Mouse (Mus musculus) lung, embryonic 15.5 days (tissue): ENCODE measurements around the gene Frem1. TPM values are rescaled to one million over a fixed set of nuclear protein-coding genes. Genes with fewer than 3 reads are reported as not detected.

Experiments used
- ATAC-seq: fragments of 200-750 bp; cut with Nextera tagmentation; 2 replicates; pipeline ENCODE4 v1.8.0; 2017; ENCODE audit warnings: moderate number of reproducible peaks, borderline replicate concordance; ENCODE audit not compliant: low FRiP score, low TSS enrichment; ENCODE audit errors: extremely low read depth
- H3K27ac ChIP-seq: fragments of 300-500 bp; sonication (generic); 2 replicates; pipeline ENCODE4 v1.5.1; 2015; ENCODE audit warnings: moderate library complexity, mild to moderate bottlenecking, inconsistent platforms
- H3K27me3 ChIP-seq: fragments of 300-500 bp; sonication (generic); 2 replicates; pipeline ENCODE4 v1.6.1; 2015; ENCODE audit warnings: inconsistent platforms
- H3K36me3 ChIP-seq: fragments of 300-500 bp; sonication (generic); 2 replicates; pipeline ENCODE4 v1.6.1; 2015; ENCODE audit warnings: inconsistent platforms
- H3K4me1 ChIP-seq: fragments of 300-500 bp; sonication (generic); 2 replicates; pipeline ENCODE4 v1.6.1; 2015; ENCODE audit warnings: inconsistent platforms
- H3K4me2 ChIP-seq: fragments of 300-500 bp; sonication (generic); 2 replicates; pipeline ENCODE4 v1.6.1; 2015; ENCODE audit warnings: inconsistent platforms, mild to moderate bottlenecking, moderate library complexity
- H3K4me3 ChIP-seq: fragments of 300-500 bp; sonication (generic); 2 replicates; pipeline ENCODE4 v1.5.1; 2015; ENCODE audit warnings: mild to moderate bottlenecking, inconsistent platforms
- H3K9ac ChIP-seq: fragments of 300-500 bp; sonication (generic); 2 replicates; pipeline ENCODE4 v1.6.1; 2015; ENCODE audit warnings: inconsistent platforms
- H3K9me3 ChIP-seq: fragments of 300-500 bp; sonication (generic); 2 replicates; pipeline ENCODE4 v1.6.1; 2016; ENCODE audit warnings: inconsistent platforms
- WGBS: fragments of 180-500 bp; shearing (Covaris S2); methylation state at CpG from one replicate; pipeline ENCODE4 v1.1.7; 2015; 5-methylcytosine and 5-hydroxymethylcytosine counted together
- polyA plus RNA-seq: library from polyadenylated mRNA; unstranded; fragments of >200 nt; fragmentation: Nextera tagmentation; extraction: Ambion mirVana; gene quantifications from 2 replicates; pipeline ENCODE4 v1.2.1, GENCODE M21; 2015

Gene Frem1
- polyA plus RNA-seq, 1 experiment from 2014 or later, result 35.1 TPM

- no peak overlapping the region for H3K4me2 ChIP-seq
- no peak overlapping the region for H3K27ac ChIP-seq
- no peak overlapping the region for H3K9ac ChIP-seq
- no peak overlapping the region for H3K4me3 ChIP-seq
- H3K9me3 ChIP-seq, result no peaks in the 10 kb centered on the region
- H3K4me1 ChIP-seq, result peaks cover 21% of the 10 kb centered on the region
- no peak for ATAC-seq
- H3K27me3 ChIP-seq, result no peaks in the 10 kb centered on the region
- H3K36me3 ChIP-seq, result no peaks in the 10 kb centered on the region
- WGBS, result 77% methylated on average over 8 of the region's 8 CpGs
These were observed 1.1 kb upstream of the Frem1 start for GRCm38 (mm10) chr4:83053206-83053605.

- WGBS, result 5% methylated on average over 8 of the region's 8 CpGs
- Histone ChIP-seq H3K4me2 (peak overlapping the region; percentile 57), H3K27me3 (no peaks in the 10 kb centered on the region), H3K36me3 (no peaks in the 10 kb centered on the region), H3K4me1 (peaks cover 39% of the 10 kb centered on the region), H3K9me3 (no peaks in the 10 kb centered on the region), H3K9ac (peak overlapping the region; percentile 56), H3K4me3 (peak overlapping the region; percentile 52), H3K27ac (peak overlapping the region; percentile 87)
- ATAC-seq, result no peak
These were observed 963 bp downstream of the Frem1 start for GRCm38 (mm10) chr4:83051176-83051575.

GRCm38 (mm10) chr4:83050151-83050796 lies 1.9 kb downstream of the Frem1 start:
- 25% methylated on average over 5 of the region's 5 CpGs for WGBS
- Histone ChIP-seq H3K27ac (peak overlapping the region; percentile 87), H3K27me3 (no peaks in the 10 kb centered on the region), H3K4me2 (peak overlapping the region; percentile 57), H3K9me3 (no peaks in the 10 kb centered on the region), H3K9ac (peak overlapping the region; percentile 56), H3K4me1 (peaks cover 39% of the 10 kb centered on the region), H3K4me3 (peak overlapping the region; percentile 52), H3K36me3 (no peaks in the 10 kb centered on the region)
- no peak for ATAC-seq

GRCm38 (mm10) chr4:83049288-83049687 lies 2.9 kb downstream of the Frem1 start:
- WGBS, result 28% methylated on average over 3 of the region's 3 CpGs
- peaks cover 39% of the 10 kb centered on the region for H3K4me1 ChIP-seq

GRCm38 (mm10) chr4:83048561-83048960 lies 3.6 kb downstream of the Frem1 start:
- H3K9me3 ChIP-seq, result no peaks in the 10 kb centered on the region
- peak overlapping the region; percentile 24; the same call in 1 of the 2 replicates for H3K27ac ChIP-seq
- 21% methylated on average over 2 of the region's 2 CpGs for WGBS
- H3K4me1 ChIP-seq, result peaks cover 39% of the 10 kb centered on the region
- H3K27me3 ChIP-seq, result no peaks in the 10 kb centered on the region
- H3K36me3 ChIP-seq, result no peaks in the 10 kb centered on the region
- no peak for ATAC-seq
- H3K4me3 ChIP-seq, result peak overlapping the region; percentile 52
- H3K9ac ChIP-seq, result peak overlapping the region; percentile 6; the same call in 1 of the 2 replicates
- peak overlapping the region; percentile 57 for H3K4me2 ChIP-seq

More at GRCm38 (mm10) chr4:83049288-83049687, 2.9 kb downstream of the Frem1 start:
- H3K27me3 ChIP-seq, result no peaks in the 10 kb centered on the region
- peak overlapping the region; percentile 52 for H3K4me3 ChIP-seq
- no peaks in the 10 kb centered on the region for H3K9me3 ChIP-seq
- peak overlapping the region; percentile 57 for H3K4me2 ChIP-seq
- 0 out of 2 replicates have a peak overlapping the region, but pooled peaks have one; percentile 24 for H3K9ac ChIP-seq
- H3K27ac ChIP-seq, result no peak overlapping the region
- H3K36me3 ChIP-seq, result no peaks in the 10 kb centered on the region
- no peak for ATAC-seq

GRCm38 (mm10) chr4:83046806-83047205 lies 5.3 kb downstream of the Frem1 start:
- Histone ChIP-seq H3K4me1 (peaks cover 31% of the 10 kb centered on the region), H3K27me3 (no peaks in the 10 kb centered on the region), H3K4me2 (peak overlapping the region; percentile 57), H3K4me3 (0 out of 2 replicates have a peak overlapping the region, but pooled peaks have one; percentile 52), H3K9me3 (no peaks in the 10 kb centered on the region), H3K36me3 (no peaks in the 10 kb centered on the region), H3K9ac (no peak overlapping the region), H3K27ac (no peak overlapping the region)
- ATAC-seq, result 0 out of 2 replicates have a peak, but pooled peaks have one; percentile 13
- 36% methylated on average over 2 of the region's 2 CpGs for WGBS

- WGBS, result 90% methylated on average over 3 of the region's 3 CpGs
- Histone ChIP-seq H3K4me3 (no peak overlapping the region), H3K4me1 (peaks cover 26% of the 10 kb centered on the region), H3K4me2 (peak overlapping the region; percentile 11; the same call in 1 of the 2 replicates), H3K9me3 (no peaks in the 10 kb centered on the region), H3K27ac (no peak overlapping the region), H3K27me3 (no peaks in the 10 kb centered on the region), H3K9ac (no peak overlapping the region), H3K36me3 (no peaks in the 10 kb centered on the region)
- ATAC-seq, result no peak
These were observed 6.1 kb downstream of the Frem1 start for GRCm38 (mm10) chr4:83046069-83046468.

GRCm38 (mm10) chr4:83045266-83045665 lies 6.9 kb downstream of the Frem1 start:
- Histone ChIP-seq H3K27me3 (no peaks in the 10 kb centered on the region), H3K9ac (no peak overlapping the region), H3K27ac (no peak overlapping the region), H3K4me3 (no peak overlapping the region), H3K9me3 (no peaks in the 10 kb centered on the region), H3K4me1 (peaks cover 26% of the 10 kb centered on the region), H3K4me2 (no peak overlapping the region), H3K36me3 (no peaks in the 10 kb centered on the region)
- ATAC-seq, result no peak
- WGBS, result 80% methylated on average over 6 of the region's 6 CpGs

GRCm38 (mm10) chr4:83040780-83041179 lies 11.4 kb downstream of the Frem1 start:
- no peaks in the 10 kb centered on the region for H3K27me3 ChIP-seq
- H3K4me1 ChIP-seq, result no peaks in the 10 kb centered on the region
- no peak overlapping the region for H3K9ac ChIP-seq
- H3K4me2 ChIP-seq, result no peak overlapping the region
- H3K9me3 ChIP-seq, result no peaks in the 10 kb centered on the region
- H3K27ac ChIP-seq, result no peak overlapping the region
- 51% methylated on average over 3 of the region's 3 CpGs for WGBS
- H3K4me3 ChIP-seq, result no peak overlapping the region
- ATAC-seq, result 0 out of 2 replicates have a peak, but pooled peaks have one; percentile 23
- H3K36me3 ChIP-seq, result 0 out of 2 replicates have a peak, but pooled peaks cover 5% of the 10 kb centered on the region

GRCm38 (mm10) chr4:83032780-83033179 lies 19.4 kb downstream of the Frem1 start:
- H3K4me2 ChIP-seq, result no peak overlapping the region
- 0 out of 2 replicates have a peak, but pooled peaks cover 5% of the 10 kb centered on the region for H3K36me3 ChIP-seq
- no peak for ATAC-seq
- H3K27ac ChIP-seq, result no peak overlapping the region
- H3K4me3 ChIP-seq, result no peak overlapping the region
- 62% methylated on average over 1 of the region's 1 CpGs for WGBS
- H3K27me3 ChIP-seq, result no peaks in the 10 kb centered on the region
- H3K9me3 ChIP-seq, result no peaks in the 10 kb centered on the region
- no peak overlapping the region for H3K9ac ChIP-seq
- 0 out of 2 replicates have a peak, but pooled peaks cover 10% of the 10 kb centered on the region for H3K4me1 ChIP-seq

GRCm38 (mm10) chr4:83031591-83031990 lies 20.5 kb downstream of the Frem1 start:
- 0 out of 2 replicates have a peak, but pooled peaks cover 5% of the 10 kb centered on the region for H3K36me3 ChIP-seq
- no peak overlapping the region for H3K4me3 ChIP-seq
- H3K4me1 ChIP-seq, result 0 out of 2 replicates have a peak, but pooled peaks cover 10% of the 10 kb centered on the region
- H3K27me3 ChIP-seq, result no peaks in the 10 kb centered on the region
- WGBS, result 55% methylated on average over 3 of the region's 3 CpGs
- no peak for ATAC-seq
- no peak overlapping the region for H3K4me2 ChIP-seq
- H3K9me3 ChIP-seq, result no peaks in the 10 kb centered on the region
- no peak overlapping the region; the same call in 1 of the 2 replicates for H3K27ac ChIP-seq
- no peak overlapping the region for H3K9ac ChIP-seq

GRCm38 (mm10) chr4:83030097-83030496 lies 22.0 kb downstream of the Frem1 start:
- no peak for ATAC-seq

More at GRCm38 (mm10) chr4:83030097-83030496, 22.0 kb downstream of the Frem1 start:
- WGBS, result 65% methylated on average over 6 of the region's 6 CpGs
- Histone ChIP-seq H3K4me3 (no peak overlapping the region), H3K27me3 (no peaks in the 10 kb centered on the region), H3K36me3 (no peaks in the 10 kb centered on the region), H3K9me3 (no peaks in the 10 kb centered on the region), H3K27ac (no peak overlapping the region), H3K4me1 (0 out of 2 replicates have a peak, but pooled peaks cover 10% of the 10 kb centered on the region), H3K9ac (no peak overlapping the region), H3K4me2 (no peak overlapping the region)
